ENCODE assay signal across 9 mouse cellular contexts in genomic region chr9:56824900-56825299, GRCm38 (mm10). TPM values are rescaled to one million over a fixed set of nuclear protein-coding genes. Genes with fewer than 3 reads are reported as not detected.
DNase-seq lines count a peak whose midpoint lies in the region; ATAC-seq and TF ChIP-seq lines count a peak whose summit lies in the region.
"Had no signal": no experiment of that assay in that cellular context is flagged by ENCODE, and none has a peak within 500 bp of the region (broad histone marks: within the 10 kb centered on the region; RNA-seq: fewer than 3 reads in every experiment).

No protein-coding gene starts in this region.

- H3K4me3 ChIP-seq in left cerebral cortex, adult 2 months: no peak overlapping the region

- ATAC-seq in CD4-positive, CD25-positive, alpha-beta regulatory T cell, adult 4 months: no peak

- intact Hi-C loops in left cerebral cortex, adult 2 months (cut with DNase I): loop anchor here (2.0 kb wide), 1 partner anchor 26 kb away; no protein-coding TSS in a partner anchor

- no peak overlapping the region for H3K27ac ChIP-seq in left cerebral cortex, adult 2 months
- H3K27ac ChIP-seq: limb, embryonic 15.5 days had no signal

- TF ChIP-seq CTCF in left cerebral cortex, adult 2 months (IDR thresholded peaks at IDR 0.05): peak; percentile 55

- DNase-seq in CD4-positive, CD25-positive, alpha-beta regulatory T cell, adult 2 months (ENCODE audit: low read depth, low spot score): peak; percentile 10
- DNase-seq in left cerebral cortex, adult 2 months (ENCODE audit: extremely low spot score in 1 of 2, low spot score in 2 of 2): no peak
- no peak for DNase-seq in left cerebral cortex, adult 8-10 months (ENCODE audit: low spot score in 2 of 2)
- DNase-seq in cerebellum, adult 8-10 months: peak; percentile 46
- peak; percentile 56 for DNase-seq in kidney, postnatal 10 days
- peak; percentile 35 for DNase-seq in right cerebral cortex, postnatal 14 days
- DNase-seq in layer of hippocampus, adult 8-10 months (ENCODE audit: low spot score in 2 of 2): no peak

RNA-seq across cellular contexts. Expression of gene Lingo1, which starts 28.6 kb away (rescaled TPM):
- polyA plus RNA-seq in CD4-positive, CD25-positive, alpha-beta regulatory T cell, adult 4 months (2017; shearing (Covaris generic)): not detected
- 100 to 1,000 TPM; 481 to 504 TPM for total RNA-seq in left cerebral cortex, adult 2 months (2021)
- 100 to 1,000 TPM; 330 to 366 (median 356) TPM for total RNA-seq in left cerebral cortex, adult 8-10 months (2022)
- total RNA-seq in layer of hippocampus, adult 8-10 months (2022): 100 to 1,000 TPM; 226 to 270 (median 251) TPM

RNA-seq across cellular contexts. Expression of gene Odf3l1, which starts 39.6 kb away (rescaled TPM):
- polyA plus RNA-seq in CD4-positive, CD25-positive, alpha-beta regulatory T cell, adult 4 months (2017; shearing (Covaris generic)): not detected
- total RNA-seq in left cerebral cortex, adult 2 months (2021): not detected
- total RNA-seq in left cerebral cortex, adult 8-10 months (2022): under 1 TPM in 2 of 4 experiments, not detected in 2; 0.30 to 0.37 TPM
- not detected for total RNA-seq in layer of hippocampus, adult 8-10 months (2022)

RNA-seq across cellular contexts. Expression of gene Cspg4, which starts 39.9 kb away (rescaled TPM):
- not detected for polyA plus RNA-seq in CD4-positive, CD25-positive, alpha-beta regulatory T cell, adult 4 months (2017; shearing (Covaris generic))
- 10 to 100 TPM; 15.2 to 15.9 TPM for total RNA-seq in left cerebral cortex, adult 2 months (2021)
- total RNA-seq in left cerebral cortex, adult 8-10 months (2022): 10 to 100 TPM; 14.2 to 17.9 (median 15.9) TPM
- 10 to 100 TPM; 17.3 to 21.8 (median 19.3) TPM for total RNA-seq in layer of hippocampus, adult 8-10 months (2022)

Comparison
In these comparisons a context has a peak if more than half of its experiments do, and no peak if none do; other contexts are left out.
1. DNase-seq: peak in CD4-positive, CD25-positive, alpha-beta regulatory T cell, adult 2 months (single experiment), cerebellum, adult 8-10 months (single experiment), kidney, postnatal 10 days (single experiment) and right cerebral cortex, postnatal 14 days (single experiment); none in left cerebral cortex, adult 2 months (0 of 2), left cerebral cortex, adult 8-10 months (0 of 2) and layer of hippocampus, adult 8-10 months (0 of 2).